8 mouse cellular contexts compared by ENCODE assay signal in genomic region chr8:114133510-114134362, GRCm38 (mm10). TPM values are rescaled to one million over a fixed set of nuclear protein-coding genes. Genes with fewer than 3 reads are reported as not detected.
A peak's percentile ranks its signal among the peaks of the same experiment; 100 is the strongest.
DNase-seq lines count a peak whose midpoint lies in the region; ATAC-seq and TF ChIP-seq lines count a peak whose summit lies in the region.

Nudt7 (plus strand) TSS chr8:114133557.

- peak within 1 kb of the TSS; percentile 71 for H3K4me3 ChIP-seq in bone marrow macrophage, adult 2 months (ENCODE audit: insufficient read depth, low read length)
- H3K4me3 ChIP-seq in embryonic facial prominence, embryonic 15.5 days (replicated peaks), result peak within 1 kb of the TSS; percentile 67
- H3K4me3 ChIP-seq in heart, adult 2 months, result peak within 1 kb of the TSS; percentile 63
- H3K4me3 ChIP-seq in kidney, adult 2 months (ENCODE audit: insufficient read depth, low read depth, low read length), result peak within 1 kb of the TSS; percentile 63
- peak within 1 kb of the TSS; percentile 46 for H3K4me3 ChIP-seq in limb, embryonic 11.5 days (ENCODE audit: low read depth, low read length)
- peak within 1 kb of the TSS; percentile 45 for H3K4me3 ChIP-seq in midbrain, embryonic 13.5 days (replicated peaks)

- peak within 1 kb of the TSS; percentile 82 for H3K4me2 ChIP-seq in embryonic facial prominence, embryonic 15.5 days (replicated peaks)
- H3K4me2 ChIP-seq in limb, embryonic 11.5 days (ENCODE audit: low read depth, severe bottlenecking), result peak within 1 kb of the TSS; percentile 72
- peak within 1 kb of the TSS; percentile 71 for H3K4me2 ChIP-seq in midbrain, embryonic 13.5 days (replicated peaks)

- WGBS in embryonic facial prominence, embryonic 15.5 days, result 1% methylated on average over 23 of the region's 23 CpGs
- under 1% methylated on average over 23 of the region's 23 CpGs for WGBS in heart, adult 2 months
- under 1% methylated on average over 23 of the region's 23 CpGs for WGBS in kidney, adult 2 months
- 4% methylated on average over 23 of the region's 23 CpGs for WGBS in limb, embryonic 11.5 days
- 4% methylated on average over 23 of the region's 23 CpGs for WGBS in midbrain, embryonic 13.5 days

- no peak for TF ChIP-seq CTCF in bone marrow macrophage, adult 2 months (IDR thresholded peaks at IDR 0.05; ENCODE audit: low read depth, low read length)
- peak; percentile 41 for TF ChIP-seq CTCF in heart, adult 2 months (IDR thresholded peaks at IDR 0.05)
- 0 out of 2 replicates have a peak, but pooled peaks have one; percentile 14 for TF ChIP-seq CTCF in kidney, adult 2 months (conservative IDR thresholded peaks at IDR 0.05; ENCODE audit: insufficient read depth, insufficient read length, low read depth, low read length)

- DNase-seq in 3134 (ENCODE audit: extremely low read depth, insufficient read length, low spot score), result peak; percentile 90
- peak; percentile 86 to 94 for DNase-seq in heart, adult 2 months
- DNase-seq in kidney, adult 2 months, result peak; percentile 97
- DNase-seq in limb, embryonic 11.5 days (ENCODE audit: low spot score), result peak; percentile 90
- peak; percentile 63 for DNase-seq in spleen, adult 12 weeks (ENCODE audit: low spot score)

- intact Hi-C loops in heart, adult 2 months (cut with DNase I), result no loop called here

- no peak for TF ChIP-seq EP300 in heart, adult 2 months (IDR thresholded peaks at IDR 0.05; ENCODE audit: insufficient read depth, low read depth, low read length)

- peak; percentile 22; the same call in 1 of the 2 replicates for TF ChIP-seq POLR2A in bone marrow macrophage, adult 2 months (IDR thresholded peaks at IDR 0.05; ENCODE audit: borderline replicate concordance, low read depth, low read length)
- TF ChIP-seq POLR2A in heart, adult 2 months (IDR thresholded peaks at IDR 0.05; ENCODE audit: insufficient read depth, low read depth, low read length), result peak; percentile 95
- TF ChIP-seq POLR2A in kidney, adult 2 months (IDR thresholded peaks at IDR 0.05; ENCODE audit: low read depth, low read length), result peak; percentile 70

- no peaks in the 10 kb centered on the region for H3K9me3 ChIP-seq in embryonic facial prominence, embryonic 15.5 days (replicated peaks)
- H3K9me3 ChIP-seq in limb, embryonic 11.5 days (ENCODE audit: control insufficient read depth, low read length), result no peaks in the 10 kb centered on the region
- H3K9me3 ChIP-seq in midbrain, embryonic 13.5 days, result no peaks in the 10 kb centered on the region

- no peaks in the 10 kb centered on the region for H3K79me2 ChIP-seq in heart, adult 2 months (replicated peaks; ENCODE audit: control insufficient read depth, insufficient read depth, low read length)

- ATAC-seq in embryonic facial prominence, embryonic 15.5 days (ENCODE audit: insufficient number of reproducible peaks, low FRiP score, low TSS enrichment, low read depth), result peak; percentile 89
- peak; percentile 79 for ATAC-seq in limb, embryonic 11.5 days (ENCODE audit: insufficient number of reproducible peaks, low FRiP score, low TSS enrichment, low read depth)
- ATAC-seq in midbrain, embryonic 13.5 days, result peak; percentile 77

- no peaks in the 10 kb centered on the region for H3K27me3 ChIP-seq in embryonic facial prominence, embryonic 15.5 days
- no peaks in the 10 kb centered on the region for H3K27me3 ChIP-seq in heart, adult 2 months (ENCODE audit: control insufficient read depth, insufficient read depth, low read length)
- H3K27me3 ChIP-seq in kidney, adult 2 months (replicated peaks; ENCODE audit: control insufficient read depth, insufficient read depth, low read length), result no peaks in the 10 kb centered on the region
- no peaks in the 10 kb centered on the region for H3K27me3 ChIP-seq in limb, embryonic 11.5 days (ENCODE audit: control insufficient read depth, insufficient read depth, low read length)
- H3K27me3 ChIP-seq in midbrain, embryonic 13.5 days, result no peaks in the 10 kb centered on the region

- peak within 1 kb of the TSS; percentile 74 for H3K27ac ChIP-seq in bone marrow macrophage, adult 2 months (ENCODE audit: insufficient read depth, low read depth, low read length)
- peak within 1 kb of the TSS; percentile 72; the same call in 1 of the 2 replicates for H3K27ac ChIP-seq in embryonic facial prominence, embryonic 15.5 days (replicated peaks)
- H3K27ac ChIP-seq in heart, adult 2 months, result peak within 1 kb of the TSS; percentile 94
- H3K27ac ChIP-seq in kidney, adult 2 months (ENCODE audit: insufficient read depth, low read depth, low read length), result peak within 1 kb of the TSS; percentile 98
- no peak within 1 kb of the TSS for H3K27ac ChIP-seq in limb, embryonic 11.5 days (replicated peaks; ENCODE audit: low read depth, low read length)
- peak within 1 kb of the TSS; percentile 30; the same call in 1 of the 2 replicates for H3K27ac ChIP-seq in midbrain, embryonic 13.5 days

- peak within 1 kb of the TSS; percentile 35 for H3K9ac ChIP-seq in embryonic facial prominence, embryonic 15.5 days
- H3K9ac ChIP-seq in heart, adult 2 months (ENCODE audit: low read depth, low read length), result peak within 1 kb of the TSS; percentile 70
- peak within 1 kb of the TSS; percentile 59 for H3K9ac ChIP-seq in limb, embryonic 11.5 days (ENCODE audit: low read length)
- peak within 1 kb of the TSS; percentile 51 for H3K9ac ChIP-seq in midbrain, embryonic 13.5 days (replicated peaks)

- H3K4me1 ChIP-seq in bone marrow macrophage, adult 2 months (ENCODE audit: control insufficient read depth, insufficient read depth, low read length), result peaks cover 5% of the 10 kb centered on the region; the same call in 1 of the 2 replicates
- H3K4me1 ChIP-seq in embryonic facial prominence, embryonic 15.5 days, result peaks cover 10% of the 10 kb centered on the region; the same call in 1 of the 2 replicates
- peaks cover 3% of the 10 kb centered on the region for H3K4me1 ChIP-seq in heart, adult 2 months (ENCODE audit: control insufficient read depth, insufficient read depth, low read length)
- H3K4me1 ChIP-seq in kidney, adult 2 months (ENCODE audit: control insufficient read depth, insufficient read depth, low read length), result peaks cover 6% of the 10 kb centered on the region
- H3K4me1 ChIP-seq in limb, embryonic 11.5 days (ENCODE audit: control insufficient read depth, insufficient read depth, low read length), result no peaks in the 10 kb centered on the region
- H3K4me1 ChIP-seq in midbrain, embryonic 13.5 days (replicated peaks), result peaks cover 12% of the 10 kb centered on the region

- no peaks in the 10 kb centered on the region for H3K36me3 ChIP-seq in embryonic facial prominence, embryonic 15.5 days
- H3K36me3 ChIP-seq in heart, adult 2 months (ENCODE audit: control insufficient read depth, insufficient read depth, low read length), result peaks cover 6% of the 10 kb centered on the region
- no peaks in the 10 kb centered on the region for H3K36me3 ChIP-seq in kidney, adult 2 months (ENCODE audit: control insufficient read depth, insufficient read depth, low read length)
- no peaks in the 10 kb centered on the region for H3K36me3 ChIP-seq in limb, embryonic 11.5 days (ENCODE audit: control insufficient read depth, insufficient read depth, low read length)
- H3K36me3 ChIP-seq in midbrain, embryonic 13.5 days, result no peaks in the 10 kb centered on the region

RNA-seq across cellular contexts. Expression of gene Nudt7, which starts in this region (rescaled TPM):
- 16.0 and 20.6 TPM in 2 replicates for polyA plus RNA-seq in bone marrow macrophage, adult 2 months (2012; ENCODE audit: insufficient read depth, insufficient read length, missing spikeins)
- polyA plus RNA-seq in embryonic facial prominence, embryonic 15.5 days (2015; fragmentation: Nextera tagmentation; extraction: Ambion mirVana), result 12.7 and 13.8 TPM in 2 replicates
- total RNA-seq in heart, adult 2 months (2021), result 10 to 100 TPM; 76.1 to 99.6 TPM
- polyA plus RNA-seq in heart, adult 2 months (2012; rRNA removed), result 57.3 and 108 TPM in 2 replicates
- polyA plus RNA-seq in kidney, adult 2 months (2012; rRNA removed), result 21.8 and 26.2 TPM in 2 replicates
- 11.2 TPM in 2 replicates for polyA plus RNA-seq in limb, embryonic 11.5 days (2014; fragmentation: Nextera tagmentation; extraction: Ambion mirVana)
- 4.8 and 5.7 TPM in 2 replicates for polyA plus RNA-seq in midbrain, embryonic 13.5 days (2015; fragmentation: Nextera tagmentation; extraction: Ambion mirVana)

Comparison
In these comparisons a context has a peak if more than half of its experiments do, and no peak if none do; other contexts are left out.
1. POLR2A ChIP-seq: peak in every context shown above with its lines; median percentile 95 in heart, adult 2 months; 70 in kidney, adult 2 months; 22 in bone marrow macrophage, adult 2 months.